Mouse (Mus musculus) hindbrain, embryonic 16.5 days (tissue): Measurements from ENCODE around the gene Car5a. TPM values are rescaled to one million over a fixed set of nuclear protein-coding genes. Genes with fewer than 3 reads are reported as not detected.
A peak's percentile ranks its signal among the peaks of the same experiment; 100 is the strongest.

Experiments
- ATAC-seq: fragments of 200-750 bp; cut with Nextera tagmentation; 2 replicates; pipeline ENCODE4 v1.8.0; 2017; ENCODE audit warnings: moderate TSS enrichment, moderate library complexity
- H3K27ac ChIP-seq: fragments of 300-500 bp; sonication (generic); 2 replicates; pipeline ENCODE4 v1.5.1; 2014; ENCODE audit warnings: low read depth, mild to moderate bottlenecking, control low read depth, low read length, moderate library complexity
- H3K27me3 ChIP-seq: fragments of 300-500 bp; sonication (generic); replicated peaks from 2 replicates; pipeline ENCODE4 v1.6.1; 2014; ENCODE audit warnings: low read length; ENCODE audit not compliant: control insufficient read depth, insufficient read depth
- H3K36me3 ChIP-seq: fragments of 300-500 bp; sonication (generic); 2 replicates; pipeline ENCODE4 v1.6.1; 2014; ENCODE audit warnings: mild to moderate bottlenecking, low read length, moderate library complexity, mixed read lengths; ENCODE audit not compliant: control insufficient read depth, insufficient read depth
- H3K4me1 ChIP-seq: fragments of 300-500 bp; sonication (generic); 2 replicates; pipeline ENCODE4 v1.6.1; 2014; ENCODE audit warnings: low read depth, low read length; ENCODE audit not compliant: control insufficient read depth, insufficient read depth
- H3K4me2 ChIP-seq: fragments of 300-500 bp; sonication (generic); 2 replicates; pipeline ENCODE4 v1.6.1; 2014; ENCODE audit warnings: mild to moderate bottlenecking, low read length, control low read depth, moderate library complexity
- H3K4me3 ChIP-seq: fragments of 300-500 bp; sonication (generic); 2 replicates; pipeline ENCODE4 v1.5.1; 2014; ENCODE audit warnings: mild to moderate bottlenecking, low read length, control low read depth, moderate library complexity
- H3K9ac ChIP-seq: fragments of 300-500 bp; sonication (generic); 2 replicates; pipeline ENCODE4 v1.6.1; 2014; ENCODE audit warnings: low read depth, mild to moderate bottlenecking, control low read depth, low read length, moderate library complexity
- H3K9me3 ChIP-seq: fragments of 300-500 bp; sonication (generic); 2 replicates; pipeline ENCODE4 v1.6.1; 2014; ENCODE audit warnings: mild to moderate bottlenecking, low read length, moderate library complexity; ENCODE audit not compliant: control insufficient read depth
- WGBS: fragments of 180-500 bp; shearing (Covaris S2); extraction: QIAGEN DNeasy Blood & Tissue Kit; methylation state at CpG from one replicate; pipeline ENCODE4 v1.1.7; 2014; 5-methylcytosine and 5-hydroxymethylcytosine counted together
- polyA plus RNA-seq: library from polyadenylated mRNA; unstranded; fragments of >200 nt; fragmentation: Nextera tagmentation; extraction: Ambion mirVana; gene quantifications from 2 replicates; pipeline ENCODE4 v1.2.1, GENCODE M21; 2015

The Car5a gene
- polyA plus RNA-seq, 1 experiment from 2014 or later, result 0.40 TPM

DNA sequence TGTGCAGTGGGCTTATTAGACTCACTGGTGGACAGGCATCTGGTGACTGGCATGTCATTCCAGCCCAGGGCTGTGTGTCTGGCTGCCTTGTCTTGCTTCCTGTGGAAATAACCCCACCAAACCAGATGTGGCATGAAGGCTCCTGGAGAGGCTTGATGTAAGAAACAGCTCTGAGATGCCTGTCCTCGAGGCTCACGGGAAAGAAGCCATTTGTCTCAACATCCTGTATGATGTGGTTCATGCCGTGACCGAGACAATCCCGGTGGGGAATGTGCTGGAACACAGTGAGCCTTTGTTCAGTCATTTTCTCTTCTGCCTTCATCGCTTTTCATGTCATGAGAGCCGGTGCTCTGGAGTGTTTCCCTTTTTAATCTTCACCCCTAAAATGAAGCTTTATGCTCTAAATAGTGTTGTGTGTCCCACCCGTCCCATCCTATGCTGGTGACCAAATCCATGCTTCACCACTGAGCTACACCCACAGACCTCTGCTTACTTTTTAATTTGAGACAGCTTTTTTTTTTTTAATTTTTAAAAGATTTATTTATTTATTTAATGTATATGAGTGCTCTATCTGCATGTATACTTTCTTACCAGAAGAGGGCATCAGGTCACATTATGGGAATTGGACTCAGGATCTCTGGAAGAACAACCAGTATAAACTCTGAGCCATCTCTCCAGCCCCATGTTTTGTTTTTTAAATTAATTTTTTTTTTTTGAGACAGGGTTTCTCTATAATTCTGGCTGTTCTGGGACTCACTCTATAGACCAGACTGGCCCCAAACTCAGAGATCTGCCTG lies 20.2 kb upstream of the Car5a start:
- Histone ChIP-seq H3K4me2 (no peak overlapping the region), H3K9me3 (no peaks in the 10 kb centered on the region), H3K27ac (no peak overlapping the region), H3K9ac (no peak overlapping the region), H3K4me1 (peaks cover 29% of the 10 kb centered on the region), H3K36me3 (no peaks in the 10 kb centered on the region), H3K27me3 (no peaks in the 10 kb centered on the region), H3K4me3 (no peak overlapping the region)
- 64% methylated on average over 8 of the region's 8 CpGs for WGBS
- ATAC-seq, result no peak

DNA sequence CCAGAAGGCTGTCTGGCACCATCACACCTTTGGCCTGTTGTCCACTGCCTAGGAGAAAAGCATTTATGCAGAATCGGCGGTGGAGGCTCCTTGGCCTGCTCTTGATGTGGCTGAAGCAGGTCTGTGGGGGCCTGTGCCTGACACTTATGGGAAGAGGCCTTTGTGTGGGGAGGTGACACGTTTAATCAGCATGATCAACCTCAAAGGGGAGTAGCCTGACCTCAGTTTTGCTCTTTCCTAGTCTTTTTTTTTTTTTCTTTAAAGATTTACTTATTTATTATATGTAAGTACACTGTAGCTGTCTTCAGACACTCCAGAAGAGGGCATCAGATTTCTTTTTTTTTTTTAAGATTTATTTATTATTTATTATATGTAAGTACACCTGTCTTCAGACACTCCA lies 18.2 kb upstream of the Car5a start:
- WGBS, result 79% methylated on average over 3 of the region's 3 CpGs

DNA sequence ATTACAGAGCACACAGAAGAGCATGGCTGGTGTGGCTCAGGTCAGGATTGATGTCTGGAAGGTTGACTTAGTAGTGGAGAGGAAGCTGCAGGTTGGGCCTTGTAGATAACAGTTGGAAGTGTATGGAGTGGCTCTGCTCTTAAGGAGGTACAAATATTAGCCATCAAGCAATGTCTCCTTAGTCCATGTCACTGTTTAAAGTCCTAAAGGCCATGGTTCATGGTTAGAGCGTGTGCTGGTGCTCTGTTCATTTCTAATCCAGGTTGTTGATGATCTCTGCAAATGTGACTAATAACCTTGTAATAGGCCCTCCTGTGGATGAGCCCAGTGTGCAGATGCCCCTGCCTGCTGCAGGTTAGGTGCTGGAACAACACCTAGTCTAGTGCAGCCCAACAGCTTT lies 13.7 kb upstream of the Car5a start:
- Histone ChIP-seq H3K9me3 (no peaks in the 10 kb centered on the region), H3K4me3 (no peak overlapping the region), H3K4me2 (no peak overlapping the region), H3K36me3 (peaks cover 4% of the 10 kb centered on the region; the same call in 1 of the 2 replicates), H3K4me1 (no peaks in the 10 kb centered on the region; the same call in 1 of the 2 replicates), H3K9ac (no peak overlapping the region), H3K27me3 (no peaks in the 10 kb centered on the region), H3K27ac (no peak overlapping the region)
- 79% methylated on average over 1 of the region's 1 CpGs for WGBS
- ATAC-seq, result no peak

More for the DNA sequence above, 18.2 kb upstream of the Car5a start:
- no peaks in the 10 kb centered on the region for H3K27me3 ChIP-seq
- no peaks in the 10 kb centered on the region for H3K36me3 ChIP-seq
- no peak overlapping the region for H3K4me2 ChIP-seq
- no peak overlapping the region for H3K4me3 ChIP-seq
- ATAC-seq, result no peak
- H3K4me1 ChIP-seq, result peaks cover 21% of the 10 kb centered on the region
- H3K9me3 ChIP-seq, result no peaks in the 10 kb centered on the region
- no peak overlapping the region for H3K9ac ChIP-seq
- H3K27ac ChIP-seq, result no peak overlapping the region

DNA sequence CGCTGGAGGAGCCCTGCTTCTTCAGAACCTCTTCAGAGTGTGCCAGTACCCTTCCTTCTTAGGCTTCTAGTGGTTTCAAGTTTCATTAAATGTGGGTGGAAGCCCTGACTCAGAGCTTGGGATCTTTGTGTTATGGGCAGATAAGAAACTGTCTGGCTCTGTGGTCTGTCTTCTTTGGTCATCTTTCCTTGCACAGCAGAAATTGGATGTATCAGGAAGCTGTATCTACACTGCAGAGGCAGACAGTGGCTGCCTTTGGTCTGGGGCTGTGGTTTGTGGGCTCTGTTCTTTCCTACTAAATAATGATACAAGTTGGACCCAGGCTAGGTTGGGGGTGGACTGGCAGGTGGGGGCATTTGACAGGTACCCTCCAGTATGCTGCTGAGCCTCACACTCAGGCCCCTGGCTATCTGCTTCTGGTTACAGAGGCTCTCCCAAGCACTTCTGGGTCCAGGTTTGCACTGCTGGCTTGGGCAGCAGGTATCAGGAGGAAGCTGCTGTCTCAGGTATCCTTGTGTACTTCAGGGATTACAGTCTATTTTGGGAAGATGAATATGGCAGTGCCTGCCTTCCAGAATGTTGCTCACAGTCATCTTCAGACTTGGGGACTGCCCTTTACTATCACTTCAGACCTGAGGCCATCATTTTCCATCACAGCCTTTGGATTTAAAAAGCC lies 11.3 kb upstream of the Car5a start:
- ATAC-seq, result no peak
- no peak overlapping the region for H3K9ac ChIP-seq
- H3K4me2 ChIP-seq, result no peak overlapping the region
- no peak overlapping the region for H3K27ac ChIP-seq
- no peaks in the 10 kb centered on the region for H3K9me3 ChIP-seq
- peaks cover 17% of the 10 kb centered on the region for H3K4me1 ChIP-seq
- no peaks in the 10 kb centered on the region for H3K27me3 ChIP-seq
- peaks cover 4% of the 10 kb centered on the region; the same call in 1 of the 2 replicates for H3K36me3 ChIP-seq
- WGBS, result 63% methylated on average over 1 of the region's 1 CpGs
- H3K4me3 ChIP-seq, result no peak overlapping the region

DNA sequence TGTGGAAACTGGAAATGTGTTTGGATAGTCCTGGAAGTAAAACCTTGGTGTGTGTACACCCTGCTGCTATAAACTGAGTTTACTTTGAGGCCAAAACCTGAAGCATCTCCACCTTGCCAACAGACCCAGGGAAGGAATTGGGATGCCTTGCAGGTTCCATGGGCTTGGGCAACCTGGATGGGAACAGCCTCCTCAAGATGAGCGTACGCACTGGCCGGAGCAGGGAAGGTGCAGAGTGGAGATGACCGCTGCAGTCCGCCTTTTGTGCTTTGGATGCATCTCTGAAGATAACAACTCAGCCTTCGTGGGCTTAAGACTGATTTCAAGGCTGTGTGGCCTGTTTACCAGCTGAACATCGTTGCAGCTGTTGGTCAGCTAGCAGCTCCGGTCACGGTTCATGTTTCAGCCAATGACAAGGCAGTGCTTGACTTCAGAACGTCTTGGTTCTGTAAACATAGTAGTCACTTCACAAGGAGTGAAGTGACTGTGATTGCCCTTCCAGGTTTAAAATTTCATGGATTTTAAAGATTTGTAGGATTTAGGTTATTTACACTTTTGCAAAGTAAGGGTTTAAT lies 10.4 kb upstream of the Car5a start:
- H3K4me3 ChIP-seq, result no peak overlapping the region
- ATAC-seq, result no peak
- no peaks in the 10 kb centered on the region for H3K9me3 ChIP-seq
- 84% methylated on average over 10 of the region's 10 CpGs for WGBS
- no peak overlapping the region for H3K27ac ChIP-seq
- no peaks in the 10 kb centered on the region for H3K27me3 ChIP-seq
- peaks cover 4% of the 10 kb centered on the region; the same call in 1 of the 2 replicates for H3K36me3 ChIP-seq
- H3K4me1 ChIP-seq, result peaks cover 17% of the 10 kb centered on the region
- no peak overlapping the region for H3K9ac ChIP-seq
- no peak overlapping the region for H3K4me2 ChIP-seq

DNA sequence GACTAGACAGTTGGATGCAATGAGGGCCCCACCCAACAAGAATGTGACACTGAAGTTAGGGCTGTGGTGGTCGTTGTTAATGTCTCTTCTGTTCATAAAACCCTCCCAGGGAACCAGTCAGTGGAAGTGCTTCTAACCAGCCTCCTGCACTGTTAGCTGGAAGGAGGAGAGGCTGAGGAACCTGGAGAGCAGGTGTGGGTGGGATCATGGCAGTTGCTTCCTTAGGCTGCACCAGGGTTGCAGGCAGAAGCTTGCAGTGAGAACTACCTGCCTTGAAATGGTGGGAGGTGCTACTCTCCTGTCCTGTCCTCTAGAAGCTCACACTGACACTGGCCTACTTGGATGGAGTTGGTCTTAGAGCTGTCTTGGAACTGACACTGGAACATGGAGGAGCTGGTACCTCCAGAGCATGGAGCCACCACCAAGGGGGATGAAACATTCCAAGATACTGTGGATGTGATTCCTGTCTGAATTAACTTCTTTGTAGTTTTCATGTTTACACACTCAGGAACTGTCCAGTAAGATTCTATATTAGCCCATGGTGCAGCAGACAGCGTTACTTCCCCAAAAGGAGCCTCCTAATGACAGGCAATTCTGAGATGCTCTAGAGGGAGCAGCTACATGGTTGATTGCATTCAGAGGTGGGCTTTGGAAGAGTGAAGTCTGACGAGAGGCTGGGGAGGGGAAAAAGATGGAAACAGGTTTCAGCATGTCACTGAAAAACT lies 9.3 kb upstream of the Car5a start:
- no peak overlapping the region for H3K27ac ChIP-seq
- WGBS, result 74% methylated on average over 3 of the region's 3 CpGs
- H3K27me3 ChIP-seq, result no peaks in the 10 kb centered on the region
- H3K4me2 ChIP-seq, result no peak overlapping the region
- no peak for ATAC-seq
- H3K4me3 ChIP-seq, result no peak overlapping the region
- peaks cover 4% of the 10 kb centered on the region; the same call in 1 of the 2 replicates for H3K36me3 ChIP-seq
- no peak overlapping the region for H3K9ac ChIP-seq
- H3K9me3 ChIP-seq, result no peaks in the 10 kb centered on the region
- peaks cover 21% of the 10 kb centered on the region for H3K4me1 ChIP-seq

DNA sequence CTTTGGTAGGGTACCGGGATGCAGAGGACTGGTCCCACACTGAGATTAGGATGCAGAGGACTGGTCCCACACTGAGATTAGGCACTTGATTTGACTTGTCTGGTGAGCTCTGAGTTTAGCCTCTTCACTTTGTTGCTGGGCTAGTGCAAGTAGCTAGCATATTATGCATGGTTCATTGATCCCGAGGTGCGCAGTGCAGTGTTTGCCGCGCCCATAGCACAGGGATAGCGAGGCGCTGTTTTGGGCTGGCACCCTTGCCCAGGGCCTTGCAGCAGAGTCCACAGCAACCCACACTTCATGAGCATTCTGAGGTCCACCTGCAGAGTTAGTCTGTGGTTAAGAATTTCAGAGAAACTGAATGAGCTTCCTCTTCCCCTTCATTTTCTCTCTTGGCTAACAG lies 8.1 kb upstream of the Car5a start:
- Histone ChIP-seq H3K4me3 (no peak overlapping the region), H3K9me3 (no peaks in the 10 kb centered on the region), H3K27ac (no peak overlapping the region), H3K4me2 (no peak overlapping the region), H3K9ac (no peak overlapping the region), H3K36me3 (peaks cover 4% of the 10 kb centered on the region; the same call in 1 of the 2 replicates), H3K4me1 (peaks cover 30% of the 10 kb centered on the region), H3K27me3 (no peaks in the 10 kb centered on the region)
- 83% methylated on average over 7 of the region's 7 CpGs for WGBS
- ATAC-seq, result no peak

DNA sequence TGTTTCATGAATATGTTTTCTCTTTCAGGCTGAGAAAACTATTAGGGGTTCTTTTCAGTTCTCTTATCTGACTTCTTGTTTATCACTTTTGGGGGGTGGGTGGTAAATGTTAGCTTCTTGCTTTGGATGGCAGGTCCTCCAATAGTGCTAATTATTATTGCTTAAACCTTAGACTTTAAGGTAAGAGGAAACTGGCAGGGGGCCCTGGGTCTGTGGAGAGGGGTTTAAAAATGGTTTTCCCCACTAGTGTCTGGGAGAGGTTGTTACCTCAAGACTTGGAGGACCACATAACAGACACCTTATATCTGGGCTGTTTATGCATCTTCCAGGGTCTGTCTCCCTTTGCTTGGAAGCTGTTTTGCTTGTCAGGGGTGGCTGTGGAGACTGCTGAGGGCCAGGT lies 7.4 kb upstream of the Car5a start:
- Histone ChIP-seq H3K27me3 (no peaks in the 10 kb centered on the region), H3K4me1 (peaks cover 35% of the 10 kb centered on the region), H3K27ac (no peak overlapping the region), H3K4me3 (no peak overlapping the region), H3K36me3 (peaks cover 4% of the 10 kb centered on the region; the same call in 1 of the 2 replicates), H3K9me3 (no peaks in the 10 kb centered on the region), H3K4me2 (peak overlapping the region; percentile 95), H3K9ac (peak overlapping the region; percentile 11; the same call in 1 of the 2 replicates)
- ATAC-seq, result no peak

DNA sequence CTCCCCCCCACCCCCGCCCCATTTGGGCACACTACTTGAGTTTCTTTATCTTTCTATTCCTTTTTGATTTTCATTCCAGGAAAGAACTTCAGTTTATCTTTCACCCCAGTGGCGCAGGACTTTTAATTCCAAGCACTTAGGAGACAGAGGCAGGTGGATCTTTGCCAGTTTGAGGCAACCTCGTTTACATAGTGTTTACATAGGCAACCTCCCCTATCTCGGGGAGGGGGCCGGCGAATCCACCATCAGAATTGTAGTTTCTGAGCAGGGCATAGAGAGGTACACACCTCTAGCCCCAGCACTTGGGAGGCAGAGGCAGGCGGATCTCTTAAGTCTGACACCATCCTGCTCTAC lies 6.9 kb upstream of the Car5a start:
- WGBS, result 33% methylated on average over 7 of the region's 7 CpGs
- Histone ChIP-seq H3K4me2 (peak overlapping the region; percentile 95), H3K4me3 (peak overlapping the region; percentile 89), H3K9me3 (no peaks in the 10 kb centered on the region), H3K27me3 (no peaks in the 10 kb centered on the region), H3K4me1 (peaks cover 37% of the 10 kb centered on the region), H3K9ac (peak overlapping the region; percentile 95), H3K36me3 (peaks cover 4% of the 10 kb centered on the region; the same call in 1 of the 2 replicates), H3K27ac (peak overlapping the region; percentile 97)
- no peak for ATAC-seq
